Mouse (Mus musculus): ENCODE measurements around the gene Tomm40l.

GRCm38 (mm10) chr1:171270573-171270900 is 48.2 kb upstream of the Tomm40l start:
- TF ChIP-seq POLR2A (IDR thresholded peaks at IDR 0.05; ENCODE audit: low read depth, low read length) (no peak), CTCF (IDR thresholded peaks at IDR 0.05; ENCODE audit: borderline replicate concordance, insufficient read depth, low read length) (no peak)

Measured in embryonic fibroblast, embryonic 13.5 days (primary cell).